In the genomic region with DNA sequence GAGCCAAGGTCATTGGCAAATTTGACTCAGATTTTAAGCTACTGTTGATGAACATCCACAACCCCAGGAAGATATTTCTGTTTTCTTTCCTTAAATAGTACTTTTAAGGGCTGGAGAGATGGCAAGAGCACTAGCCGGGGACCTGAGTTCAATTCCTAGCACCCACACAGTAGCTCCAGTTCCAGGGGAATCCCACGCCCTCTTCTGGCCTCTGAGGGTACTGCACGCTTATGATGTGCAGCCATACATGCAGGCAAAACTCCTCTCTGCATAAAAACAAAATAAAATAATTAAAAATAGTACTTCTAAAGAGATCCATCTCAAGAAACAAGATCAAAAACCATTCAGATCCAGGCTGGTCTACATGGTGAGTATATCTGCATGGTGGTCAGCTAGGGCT, we compare ENCODE assay signal across 11 mouse cellular contexts. TPM values are rescaled to one million over a fixed set of nuclear protein-coding genes. Genes with fewer than 3 reads are reported as not detected.
DNase-seq lines count a peak whose midpoint lies in the region; ATAC-seq and TF ChIP-seq lines count a peak whose summit lies in the region.
"Had no signal": no experiment of that assay in that cellular context is flagged by ENCODE, and none has a peak within 500 bp of the region (broad histone marks: within the 10 kb centered on the region; RNA-seq: fewer than 3 reads in every experiment).

No protein-coding gene starts in this region.

- no peak overlapping the region for H3K4me3 ChIP-seq in heart, embryonic 11.5 days (ENCODE audit: low read depth, low read length)
- H3K4me3 ChIP-seq in lung, embryonic 14.5 days (ENCODE audit: low read depth, low read length) = no peak overlapping the region
- no peak overlapping the region for H3K4me3 ChIP-seq in E14TG2a.4 (replicated peaks; ENCODE audit: low read length)
- no peak overlapping the region for H3K4me3 ChIP-seq in hindbrain, embryonic 14.5 days (replicated peaks; ENCODE audit: low read length)
- H3K4me3 ChIP-seq: heart, embryonic 13.5 days had no signal

- no peaks in the 10 kb centered on the region for H3K27me3 ChIP-seq in heart, embryonic 11.5 days (ENCODE audit: control insufficient read depth, insufficient read depth, low read length)
- H3K27me3 ChIP-seq in lung, embryonic 14.5 days (ENCODE audit: insufficient read depth, low read length) = no peaks in the 10 kb centered on the region
- no peaks in the 10 kb centered on the region for H3K27me3 ChIP-seq in E14TG2a.4 (ENCODE audit: insufficient read depth, low read length)
- H3K27me3 ChIP-seq in hindbrain, embryonic 14.5 days (ENCODE audit: control insufficient read depth, insufficient read depth, low read length) = no peaks in the 10 kb centered on the region
- H3K27me3 ChIP-seq: heart, embryonic 13.5 days had no signal

- no peak for ATAC-seq in heart, embryonic 11.5 days (replicated peaks; ENCODE audit: insufficient number of reproducible peaks, low FRiP score, low TSS enrichment)
- ATAC-seq in lung, embryonic 14.5 days (ENCODE audit: insufficient read depth) = no peak
- no peak for ATAC-seq in hindbrain, embryonic 14.5 days (ENCODE audit: low FRiP score)

- no peak overlapping the region for H3K27ac ChIP-seq in heart, embryonic 11.5 days (ENCODE audit: low read depth, low read length)
- H3K27ac ChIP-seq in lung, embryonic 14.5 days (ENCODE audit: low read depth) = no peak overlapping the region
- no peak overlapping the region for H3K27ac ChIP-seq in hindbrain, embryonic 14.5 days
- H3K27ac ChIP-seq: heart, embryonic 13.5 days had no signal

- no peak overlapping the region for H3K9ac ChIP-seq in heart, embryonic 11.5 days (ENCODE audit: low read depth, low read length)
- no peak overlapping the region for H3K9ac ChIP-seq in lung, embryonic 14.5 days
- H3K9ac ChIP-seq in hindbrain, embryonic 14.5 days = no peak overlapping the region
- H3K9ac ChIP-seq: heart, embryonic 13.5 days had no signal

- DNase-seq in heart, adult 11 months = peak; percentile 22
- DNase-seq in lung, embryonic 14.5 days = no peak
- no peak for DNase-seq in lung, postnatal 4 days
- peak; percentile 20 to 30 for DNase-seq in natural killer cell, adult 2 months (ENCODE audit: low spot score in 2 of 2)
- no peak for DNase-seq in left cerebral cortex, adult 11 months (ENCODE audit: low spot score)
- no peak for DNase-seq in hindbrain, embryonic 14.5 days (ENCODE audit: low spot score)
- DNase-seq: cerebellum, adult 11-12 months had no signal

- H3K36me3 ChIP-seq in heart, embryonic 11.5 days (ENCODE audit: control insufficient read depth, insufficient read depth, low read length) = peaks cover 7% of the 10 kb centered on the region
- H3K36me3 ChIP-seq in lung, embryonic 14.5 days (ENCODE audit: insufficient read depth) = peaks cover 21% of the 10 kb centered on the region; the same call in 1 of the 2 replicates
- peaks cover 53% of the 10 kb centered on the region for H3K36me3 ChIP-seq in E14TG2a.4 (ENCODE audit: insufficient read depth, low read length)
- H3K36me3 ChIP-seq in hindbrain, embryonic 14.5 days (replicated peaks; ENCODE audit: control insufficient read depth, insufficient read depth) = peaks cover 3% of the 10 kb centered on the region; the same call in 1 of the 2 replicates

- WGBS in heart, embryonic 11.5 days (ENCODE audit: insufficient replicate concordance) = 85% methylated on average over 3 of the region's 3 CpGs
- WGBS in lung, embryonic 14.5 days = 85% methylated on average over 3 of the region's 3 CpGs
- 89% methylated on average over 3 of the region's 3 CpGs for WGBS in hindbrain, embryonic 14.5 days

- H3K9me3 ChIP-seq in heart, embryonic 11.5 days (replicated peaks; ENCODE audit: control insufficient read depth, low read length) = 0 out of 2 replicates have a peak, but pooled peaks cover 2% of the 10 kb centered on the region
- no peaks in the 10 kb centered on the region for H3K9me3 ChIP-seq in lung, embryonic 14.5 days (ENCODE audit: low read depth, low read length)
- H3K9me3 ChIP-seq in E14TG2a.4 (ENCODE audit: low read length) = no peaks in the 10 kb centered on the region
- H3K9me3 ChIP-seq in hindbrain, embryonic 14.5 days (ENCODE audit: control insufficient read depth, low read length) = no peaks in the 10 kb centered on the region
- H3K9me3 ChIP-seq: G1E had no signal

- H3K4me2 ChIP-seq in heart, embryonic 11.5 days = no peak overlapping the region
- no peak overlapping the region for H3K4me2 ChIP-seq in lung, embryonic 14.5 days
- no peak overlapping the region for H3K4me2 ChIP-seq in hindbrain, embryonic 14.5 days (replicated peaks)
- H3K4me2 ChIP-seq: heart, embryonic 13.5 days had no signal

- H3K4me1 ChIP-seq in heart, embryonic 11.5 days (ENCODE audit: control insufficient read depth, insufficient read depth, low read length) = peaks cover 7% of the 10 kb centered on the region
- H3K4me1 ChIP-seq in lung, embryonic 14.5 days (ENCODE audit: insufficient read depth) = peaks cover 7% of the 10 kb centered on the region
- peaks cover 30% of the 10 kb centered on the region for H3K4me1 ChIP-seq in E14TG2a.4 (replicated peaks; ENCODE audit: low read depth, low read length)
- H3K4me1 ChIP-seq in hindbrain, embryonic 14.5 days (replicated peaks; ENCODE audit: control insufficient read depth, insufficient read depth, low read length) = peaks cover 8% of the 10 kb centered on the region

- TF ChIP-seq CTCF in lung, embryonic 14.5 days (IDR thresholded peaks at IDR 0.05; ENCODE audit: low read depth) = peak; percentile 58
- peak; percentile 86 for TF ChIP-seq CTCF in E14TG2a.4 (conservative IDR thresholded peaks at IDR 0.05; ENCODE audit: low read length)

RNA-seq across cellular contexts. Expression of gene Stn1, which starts 4.9 kb away (rescaled TPM):
- 40.0 and 41.6 TPM in 2 replicates for polyA plus RNA-seq in heart, embryonic 11.5 days (2014; fragmentation: Nextera tagmentation; extraction: Ambion mirVana)
- 55.5 and 65.5 TPM in 2 replicates for polyA plus RNA-seq in lung, embryonic 14.5 days (2014; fragmentation: Nextera tagmentation; extraction: Ambion mirVana)
- 26.8 and 30.9 TPM in 2 replicates for polyA plus RNA-seq in hindbrain, embryonic 14.5 days (2014; fragmentation: Nextera tagmentation; extraction: Ambion mirVana)

RNA-seq across cellular contexts. Expression of gene Slk, which starts 47.0 kb away (rescaled TPM):
- 11.3 and 14.1 TPM in 2 replicates for polyA plus RNA-seq in heart, embryonic 11.5 days (2014; fragmentation: Nextera tagmentation; extraction: Ambion mirVana)
- polyA plus RNA-seq in lung, embryonic 14.5 days (2014; fragmentation: Nextera tagmentation; extraction: Ambion mirVana) = 20.6 and 21.2 TPM in 2 replicates
- polyA plus RNA-seq in hindbrain, embryonic 14.5 days (2014; fragmentation: Nextera tagmentation; extraction: Ambion mirVana) = 9.7 and 10.6 TPM in 2 replicates

Comparison
In these comparisons a context has a peak if more than half of its experiments do, and no peak if none do; other contexts are left out.
1. DNase-seq: peak in heart, adult 11 months (single experiment) and natural killer cell, adult 2 months (2 of 2); none in lung, embryonic 14.5 days (single experiment), lung, postnatal 4 days (0 of 2), left cerebral cortex, adult 11 months (single experiment) and hindbrain, embryonic 14.5 days (single experiment).